Mouse (Mus musculus) C2C12 (cell line): Measurements from ENCODE around the gene Myo1b.

Source experiments
- CTCF ChIP-seq: IDR thresholded peaks from one replicate; pipeline ENCODE4 v1.5.1; 2011; ENCODE audit not compliant: control insufficient read depth, insufficient read depth, insufficient read length
- MAX ChIP-seq: IDR thresholded peaks from one replicate; pipeline ENCODE4 v1.6.1; 2011; ENCODE audit warnings: mild to moderate bottlenecking, control low read depth
- MYOG ChIP-seq: IDR thresholded peaks from one replicate; pipeline ENCODE4 v1.6.1; 2011; ENCODE audit not compliant: control insufficient read depth, insufficient read length; ENCODE audit errors: extremely low read depth
- USF1 ChIP-seq: IDR thresholded peaks from one replicate; pipeline ENCODE4 v1.6.1; 2011; ENCODE audit warnings: low read depth, mild to moderate bottlenecking, control low read depth, moderate library complexity

DNA sequence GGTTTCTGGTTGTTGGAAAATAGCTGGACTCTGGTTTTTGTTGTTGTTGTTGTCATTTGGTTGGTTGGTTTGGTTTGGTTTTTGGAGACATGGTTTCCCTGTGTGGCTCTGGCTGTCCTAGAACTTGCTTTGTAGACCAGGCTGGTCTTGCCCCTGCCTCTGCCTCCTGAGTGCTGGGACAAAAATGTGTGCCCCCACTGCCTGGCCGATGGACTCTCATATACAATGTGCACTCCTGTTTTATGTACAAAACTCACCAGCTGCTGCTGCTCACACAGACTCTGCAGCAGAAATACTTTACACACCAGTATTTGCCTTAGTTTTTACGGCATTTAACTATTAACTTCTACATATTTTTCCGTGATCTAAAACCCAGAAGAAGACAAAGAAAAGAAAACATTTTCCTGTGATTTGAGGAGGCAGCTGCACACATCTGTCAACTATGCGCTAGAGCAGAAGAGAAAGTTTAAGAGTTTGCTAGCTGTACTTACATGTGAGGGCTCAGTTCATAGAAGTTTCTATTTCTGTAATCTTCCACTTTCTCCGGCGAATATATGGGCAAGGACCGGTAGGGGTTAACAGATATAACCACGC is 52.9 kb downstream of the Myo1b start:
- no peak for TF ChIP-seq CTCF
- no peak for TF ChIP-seq USF1
- no peak for TF ChIP-seq MAX
- no peak for TF ChIP-seq MYOG
